Mouse (Mus musculus) liver, adult 2 months (tissue): Measurements from ENCODE around the gene Prkch. TPM values are rescaled to one million over a fixed set of nuclear protein-coding genes. Genes with fewer than 3 reads are reported as not detected.

ENCODE experiments used
- DNase-seq: peaks from one replicate; pipeline ENCODE4 v3.0.0-alpha.2; 2011; ENCODE audit warnings: low read depth, low spot score; ENCODE audit errors: extremely low read depth
- H3K27ac ChIP-seq: fragments of 200-500 bp; replicated peaks from 2 replicates; pipeline ENCODE4 v1.5.1; 2012; ENCODE audit warnings: low read depth, mild to moderate bottlenecking, control low read depth, inconsistent platforms, low read length; ENCODE audit not compliant: insufficient read depth
- H3K27me3 ChIP-seq: fragments of 200-500 bp; 2 replicates; pipeline ENCODE4 v1.6.1; 2012; ENCODE audit warnings: mild to moderate bottlenecking, moderate library complexity, low read length, inconsistent platforms; ENCODE audit not compliant: control insufficient read depth, insufficient read depth
- H3K36me3 ChIP-seq: fragments of 200-500 bp; 2 replicates; pipeline ENCODE4 v1.6.1; 2012; ENCODE audit warnings: low read length, inconsistent platforms; ENCODE audit not compliant: control insufficient read depth, insufficient read depth
- H3K4me1 ChIP-seq: fragments of 200-500 bp; 2 replicates; pipeline ENCODE4 v1.6.1; 2011; ENCODE audit warnings: low read length; ENCODE audit not compliant: control insufficient read depth, insufficient read depth
- H3K4me3 ChIP-seq: fragments of 200-500 bp; 2 replicates; pipeline ENCODE4 v1.5.1; 2011; ENCODE audit warnings: low read depth, mild to moderate bottlenecking, control low read depth, low read length, moderate library complexity; ENCODE audit not compliant: insufficient read depth
- H3K79me2 ChIP-seq: fragments of 200-500 bp; 2 replicates; pipeline ENCODE4 v1.6.1; 2012; ENCODE audit warnings: inconsistent platforms, mild to moderate bottlenecking, low read length, moderate library complexity; ENCODE audit not compliant: control insufficient read depth, insufficient read depth
- H3K9ac ChIP-seq: fragments of 200-500 bp; 2 replicates; pipeline ENCODE4 v1.6.1; 2012; ENCODE audit warnings: low read depth, mild to moderate bottlenecking, control low read depth, inconsistent platforms, low read length
- CTCF ChIP-seq: fragments of 200-500 bp; IDR thresholded peaks from 2 replicates; pipeline ENCODE4 v1.5.1; 2011; ENCODE audit warnings: low read depth, low read length, control low read depth
- POLR2A ChIP-seq: fragments of 200-500 bp; IDR thresholded peaks from 2 replicates; pipeline ENCODE4 v1.6.1; 2011; ENCODE audit warnings: low read length, control low read depth; ENCODE audit not compliant: insufficient read depth; ENCODE audit errors: extremely low read depth
- WGBS: fragments of 180-500 bp; shearing (Covaris S2); methylation state at CpG from one replicate; pipeline ENCODE4 v1.1.7; 2018; 5-methylcytosine and 5-hydroxymethylcytosine counted together
- polyA plus RNA-seq: library from polyadenylated mRNA; depleted of rRNA; stranded (reverse); fragments of >200 nt; gene quantifications from 2 replicates; pipeline ENCODE4 v1.2.3, GENCODE M21; 2012
- total RNA-seq: library from RNA; depleted of rRNA; stranded (reverse); fragments of >200 nt; gene quantifications from 2 replicates; pipeline ENCODE4 v1.2.3, GENCODE M21; 2014

Prkch gene
- total and polyA plus RNA-seq, 2 experiments: 1.5 to 5.3 TPM

GRCm38 (mm10) chr12:73675212-73675611 lies 90.6 kb downstream of the Prkch start:
- 76% methylated on average over 4 of the region's 4 CpGs for WGBS
- no peak overlapping the region for H3K27ac ChIP-seq
- H3K27me3 ChIP-seq: no peaks in the 10 kb centered on the region
- no peak overlapping the region for H3K4me3 ChIP-seq
- H3K79me2 ChIP-seq: no peaks in the 10 kb centered on the region; the same call in 1 of the 2 replicates
- no peak for TF ChIP-seq CTCF
- TF ChIP-seq POLR2A: no peak
- no peak for DNase-seq
- H3K4me1 ChIP-seq: peaks cover 6% of the 10 kb centered on the region; the same call in 1 of the 2 replicates
- no peak overlapping the region for H3K9ac ChIP-seq
- no peaks in the 10 kb centered on the region for H3K36me3 ChIP-seq

DNA sequence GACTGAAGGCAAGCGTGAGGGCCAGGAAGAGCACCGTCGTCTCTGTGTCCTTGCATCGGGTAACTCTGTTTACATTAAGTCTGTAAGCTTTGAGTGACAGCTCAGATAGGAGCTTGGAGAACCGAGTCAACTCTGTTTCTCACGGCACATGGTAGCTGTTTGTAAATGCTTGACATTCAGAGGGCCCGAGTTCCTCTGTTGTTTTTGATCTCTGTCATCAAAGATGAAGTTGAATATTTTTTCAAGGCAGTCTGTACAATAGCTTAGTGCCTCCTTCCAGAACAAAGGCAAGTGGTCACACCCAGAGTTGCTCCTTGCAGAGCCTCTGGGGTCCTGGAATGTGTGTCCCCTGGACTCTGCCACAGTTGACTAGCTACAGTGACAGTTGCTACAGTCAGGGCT lies 94.8 kb downstream of the Prkch start:
- no peak for DNase-seq
- no peak for TF ChIP-seq POLR2A
- no peak for TF ChIP-seq CTCF
- 32% methylated on average over 7 of the region's 7 CpGs for WGBS
- Histone ChIP-seq H3K27ac (no peak overlapping the region), H3K79me2 (no peaks in the 10 kb centered on the region), H3K9ac (no peak overlapping the region), H3K27me3 (no peaks in the 10 kb centered on the region), H3K36me3 (no peaks in the 10 kb centered on the region), H3K4me3 (no peak overlapping the region), H3K4me1 (peaks cover 6% of the 10 kb centered on the region; the same call in 1 of the 2 replicates)

GRCm38 (mm10) chr12:73682921-73683346 lies 98.3 kb downstream of the Prkch start:
- peaks cover 5% of the 10 kb centered on the region; the same call in 1 of the 2 replicates for H3K4me1 ChIP-seq
- peak overlapping the region; percentile 48; the same call in 1 of the 2 replicates for H3K27ac ChIP-seq
- no peak for DNase-seq
- TF ChIP-seq POLR2A (no peak), CTCF (no peak)
- no peak overlapping the region for H3K9ac ChIP-seq
- H3K79me2 ChIP-seq: no peaks in the 10 kb centered on the region
- no peaks in the 10 kb centered on the region for H3K36me3 ChIP-seq
- 55% methylated on average over 7 of the region's 7 CpGs for whole genome bisulfite sequencing
- no peaks in the 10 kb centered on the region for H3K27me3 ChIP-seq
- no peak overlapping the region for H3K4me3 ChIP-seq

GRCm38 (mm10) chr12:73685875-73686274 lies 101.3 kb downstream of the Prkch start:
- no peak overlapping the region for H3K4me3 ChIP-seq
- WGBS: 72% methylated on average over 13 of the region's 13 CpGs
- H3K27ac ChIP-seq: peak overlapping the region; percentile 61
- peaks cover 7% of the 10 kb centered on the region; the same call in 1 of the 2 replicates for H3K4me1 ChIP-seq
- no peak for DNase-seq
- no peaks in the 10 kb centered on the region for H3K27me3 ChIP-seq
- TF ChIP-seq POLR2A (no peak), CTCF (no peak)
- no peaks in the 10 kb centered on the region for H3K79me2 ChIP-seq
- H3K36me3 ChIP-seq: no peaks in the 10 kb centered on the region
- no peak overlapping the region for H3K9ac ChIP-seq

DNA sequence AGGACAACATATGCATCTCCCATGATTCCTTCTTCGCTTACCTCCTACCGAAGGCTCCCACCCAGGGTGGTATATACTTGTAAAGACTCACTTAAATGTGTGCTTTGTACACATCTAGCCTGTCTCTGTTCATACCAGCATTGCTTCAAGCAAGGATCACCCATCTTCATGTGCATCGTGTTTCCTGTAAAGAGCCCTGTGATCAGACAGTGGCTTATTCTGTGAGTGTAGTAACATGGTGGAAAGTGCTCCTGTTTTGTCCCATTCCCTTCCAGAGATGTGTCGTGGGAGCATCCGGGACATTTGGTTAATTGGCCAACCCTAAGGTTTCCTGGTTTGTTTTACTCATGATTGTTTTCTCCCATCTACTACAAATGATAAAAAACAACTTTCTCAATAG lies 101.9 kb downstream of the Prkch start:
- Histone ChIP-seq H3K4me3 (no peak overlapping the region), H3K4me1 (peaks cover 6% of the 10 kb centered on the region; the same call in 1 of the 2 replicates), H3K79me2 (no peaks in the 10 kb centered on the region), H3K27ac (peak overlapping the region; percentile 61), H3K9ac (no peak overlapping the region), H3K36me3 (no peaks in the 10 kb centered on the region), H3K27me3 (no peaks in the 10 kb centered on the region)
- WGBS: 86% methylated on average over 5 of the region's 5 CpGs
- DNase-seq: no peak
- TF ChIP-seq CTCF (no peak), POLR2A (no peak)
